Mouse (Mus musculus): ENCODE data around the gene Rpl5.

The Rpl5 gene

DNA sequence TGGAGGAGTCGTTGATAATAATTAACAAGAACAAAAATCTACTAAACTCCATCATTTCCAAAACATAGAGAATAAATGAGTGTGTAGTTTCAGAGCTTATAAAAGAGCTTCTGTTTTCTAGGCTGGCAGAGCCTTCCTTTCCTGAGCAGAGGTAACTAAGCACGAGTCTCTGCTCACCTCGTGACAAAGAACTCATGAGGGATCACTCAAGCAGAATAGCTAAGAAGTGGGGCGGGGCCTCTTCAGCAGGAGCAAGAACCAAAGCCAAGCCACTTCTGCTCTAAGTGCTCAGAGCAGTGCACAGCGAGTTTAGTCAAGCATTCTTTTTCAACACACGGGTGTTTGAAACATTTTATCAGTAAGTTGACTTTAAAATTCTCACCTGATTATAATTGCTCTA lies 40.9 kb downstream of the Rpl5 start:
- DNase-seq (ENCODE audit: low read depth, low spot score), result no peak

DNA sequence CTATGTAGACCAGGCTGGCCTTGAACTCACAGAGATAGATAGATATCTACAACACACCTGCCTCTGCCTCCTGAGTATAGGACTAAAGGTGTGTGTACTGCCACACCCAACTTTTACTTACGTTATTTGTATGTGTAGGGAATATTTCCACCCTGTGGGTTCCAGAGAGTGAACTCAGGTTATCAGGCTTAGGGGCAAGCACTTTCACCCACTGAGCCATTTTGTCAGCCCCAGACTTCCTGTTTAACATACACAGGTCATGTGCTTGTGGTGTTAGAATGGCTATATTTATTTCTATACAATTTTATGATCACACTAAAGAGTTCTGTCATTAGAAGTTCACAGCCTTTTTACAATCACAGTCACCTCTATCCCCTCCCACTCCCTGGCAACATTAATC lies 42.6 kb downstream of the Rpl5 start:
- no peak for DNase-seq (ENCODE audit: low read depth, low spot score)

DNA sequence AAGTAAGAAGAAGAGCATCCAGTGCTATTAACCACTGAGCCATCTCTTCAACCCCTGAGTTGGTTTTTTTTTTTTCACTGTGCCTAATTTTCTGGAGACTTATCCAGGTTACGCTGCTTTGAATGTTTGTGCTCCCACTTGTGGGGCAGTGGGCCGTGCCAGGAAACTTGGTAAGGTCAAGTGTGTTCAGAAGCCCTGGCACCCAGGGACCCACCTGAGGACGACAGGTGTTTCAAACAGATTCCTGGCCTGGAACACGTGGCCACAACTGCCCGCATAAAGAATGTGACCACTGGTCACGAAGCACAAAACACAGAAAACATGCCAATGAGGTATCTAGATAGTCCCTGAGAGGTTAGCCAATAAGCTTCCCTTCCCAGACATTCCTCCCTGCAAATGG lies 43.2 kb downstream of the Rpl5 start:
- no peak for DNase-seq (ENCODE audit: low read depth, low spot score)

DNA sequence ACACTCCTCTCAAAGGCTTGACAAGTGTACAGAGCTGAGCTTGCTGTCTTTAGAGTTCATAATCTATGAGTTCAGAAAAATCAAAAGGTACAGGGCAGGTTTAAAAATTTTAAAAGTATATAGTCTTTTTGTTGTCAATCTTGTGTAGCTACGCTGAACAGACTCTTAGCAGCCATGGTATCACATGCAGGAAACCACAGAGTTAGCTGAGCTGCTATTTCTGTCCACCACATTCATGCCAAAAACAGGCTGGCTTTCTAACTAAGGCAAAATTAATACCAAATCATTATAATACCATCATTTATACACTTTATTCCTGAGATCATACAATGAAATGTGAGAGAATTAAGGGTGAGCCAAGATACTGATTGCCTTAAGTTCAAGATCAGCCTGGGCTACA lies 46.2 kb downstream of the Rpl5 start:
- no peak for DNase-seq (ENCODE audit: low read depth, low spot score)

DNA sequence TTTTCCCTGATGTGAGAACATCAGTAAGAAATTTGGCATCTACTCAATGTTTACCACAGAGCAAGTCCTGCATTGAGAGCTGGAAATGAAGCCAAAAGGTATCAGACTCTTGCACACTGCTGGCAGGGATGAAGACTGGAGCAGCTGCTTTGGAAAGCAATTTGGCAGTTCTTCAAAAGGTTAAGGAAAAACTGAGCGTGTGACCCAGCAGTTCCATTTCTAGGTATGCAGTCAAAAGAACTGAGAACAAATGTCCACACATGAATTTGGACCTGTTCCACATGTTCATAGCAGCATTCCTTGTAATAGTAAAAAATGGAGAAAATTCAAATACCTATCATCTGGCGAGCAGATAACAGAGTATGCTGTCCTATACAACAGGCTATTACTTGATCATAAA lies 47.2 kb downstream of the Rpl5 start:
- DNase-seq (ENCODE audit: low read depth, low spot score), result peak; percentile 93

DNA sequence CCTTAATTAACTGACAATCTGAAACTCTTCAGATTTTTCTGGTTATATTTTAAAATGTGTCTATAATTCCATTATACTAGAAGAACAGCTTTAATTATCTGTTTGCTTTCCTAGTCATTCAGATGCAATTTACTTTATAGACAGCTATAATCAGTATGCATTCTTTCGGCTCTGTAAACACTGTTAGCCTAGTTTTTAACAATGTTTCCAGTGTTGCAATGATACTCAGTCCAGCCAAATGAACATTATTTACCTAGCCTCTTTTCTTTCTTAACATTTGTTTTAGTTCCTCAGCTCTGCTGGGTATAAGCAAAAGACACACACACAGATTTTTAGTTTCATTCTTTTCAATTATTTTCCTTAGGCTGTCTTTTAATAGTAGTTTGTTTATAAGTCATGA lies 48.6 kb downstream of the Rpl5 start:
- no peak for DNase-seq (ENCODE audit: low read depth, low spot score)

DNA sequence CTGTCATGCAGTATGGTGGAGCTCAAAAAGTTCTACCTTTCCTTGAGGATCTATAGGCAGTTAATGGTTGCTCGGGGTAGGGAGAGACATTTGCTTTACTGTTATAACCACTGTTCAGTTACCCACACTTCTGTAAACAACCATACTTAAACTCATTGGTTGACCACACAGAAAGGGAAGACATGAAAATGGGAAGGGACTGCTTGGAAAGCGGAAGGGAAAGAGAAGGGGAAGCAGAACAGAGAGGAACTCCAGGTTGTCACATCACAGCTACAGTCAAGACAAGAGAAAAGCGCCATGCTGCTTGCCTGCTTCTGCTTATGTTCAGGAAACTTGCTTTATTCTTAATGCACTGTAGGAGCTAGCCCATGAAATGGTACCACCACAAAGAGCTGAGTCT lies 49.3 kb downstream of the Rpl5 start:
- no peak for DNase-seq (ENCODE audit: low read depth, low spot score)

DNA sequence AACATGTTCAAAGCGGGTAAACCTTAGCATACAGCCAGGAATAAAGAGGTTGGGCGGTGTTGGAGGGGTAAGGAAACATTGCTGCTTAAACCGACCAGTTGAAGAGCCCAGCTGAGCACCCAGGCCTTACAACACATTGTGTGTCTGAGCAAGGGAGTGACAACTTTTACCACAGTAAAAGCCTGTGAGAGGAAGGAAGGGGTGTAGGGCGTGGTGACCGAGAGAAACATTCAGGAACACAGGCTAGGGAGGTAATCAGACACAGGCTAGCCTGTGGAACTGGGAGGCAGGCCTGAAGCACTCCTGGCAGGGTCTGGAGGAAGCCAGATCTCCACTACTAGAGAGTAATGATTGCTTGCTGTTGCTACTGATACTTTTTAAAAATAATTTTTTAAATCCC lies 50.3 kb downstream of the Rpl5 start:
- no peak for DNase-seq (ENCODE audit: low read depth, low spot score)
